9 mouse cellular contexts compared by ENCODE assay signal in the genomic region with DNA sequence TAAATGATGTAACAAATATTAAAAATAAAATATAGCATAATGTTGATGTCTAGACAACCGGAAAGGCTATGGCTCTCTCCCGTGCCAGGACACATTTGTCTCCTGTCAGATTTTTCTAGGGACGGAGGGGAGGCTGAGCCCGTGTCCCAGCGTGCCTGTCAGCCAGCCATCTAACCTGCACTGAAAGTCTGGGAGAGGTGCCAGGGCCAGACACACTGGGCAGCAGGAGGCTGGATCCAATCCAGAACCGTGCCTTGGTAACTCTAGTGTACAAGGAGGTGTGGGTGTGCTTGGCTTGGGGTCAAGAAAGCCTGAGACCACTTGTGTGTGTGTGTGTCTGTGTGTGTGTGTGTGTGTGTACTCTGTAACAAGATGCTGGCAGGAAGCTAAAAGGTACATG. TPM values are rescaled to one million over a fixed set of nuclear protein-coding genes. Genes with fewer than 3 reads are reported as not detected.
DNase-seq lines count a peak whose midpoint lies in the region; ATAC-seq lines count a peak whose summit lies in the region.
"Had no signal": no experiment of that assay in that cellular context is flagged by ENCODE, and none has a peak within 500 bp of the region (broad histone marks: within the 10 kb centered on the region; RNA-seq: fewer than 3 reads in every experiment).

No protein-coding gene starts in this region.

- WGBS in hindbrain, embryonic 13.5 days = 44% methylated on average over 6 of the region's 6 CpGs
- 81% methylated on average over 6 of the region's 6 CpGs for WGBS in hindbrain, embryonic 10.5 days
- WGBS in limb, embryonic 15.5 days = 38% methylated on average over 6 of the region's 6 CpGs

- H3K4me1 ChIP-seq in hindbrain, embryonic 13.5 days (replicated peaks) = peaks cover 34% of the 10 kb centered on the region
- peaks cover 37% of the 10 kb centered on the region for H3K4me1 ChIP-seq in hindbrain, embryonic 10.5 days (replicated peaks)
- peaks cover 45% of the 10 kb centered on the region for H3K4me1 ChIP-seq in limb, embryonic 15.5 days

- H3K4me3 ChIP-seq in hindbrain, embryonic 13.5 days = no peak overlapping the region
- H3K4me3 ChIP-seq in hindbrain, embryonic 10.5 days = no peak overlapping the region
- H3K4me3 ChIP-seq in limb, embryonic 15.5 days = no peak overlapping the region
- H3K4me3 ChIP-seq: embryonic facial prominence, embryonic 15.5 days had no signal

- ATAC-seq in hindbrain, embryonic 13.5 days (ENCODE audit: low FRiP score) = peak; percentile 63; the same call in 1 of the 2 replicates
- no peak for ATAC-seq in limb, embryonic 15.5 days (ENCODE audit: insufficient number of reproducible peaks, low FRiP score, low TSS enrichment, low read depth)

- H3K4me2 ChIP-seq in hindbrain, embryonic 13.5 days = no peak overlapping the region
- no peak overlapping the region for H3K4me2 ChIP-seq in limb, embryonic 15.5 days
- H3K4me2 ChIP-seq: embryonic facial prominence, embryonic 15.5 days had no signal

- peak overlapping the region; percentile 35 for H3K27ac ChIP-seq in hindbrain, embryonic 13.5 days
- H3K27ac ChIP-seq in hindbrain, embryonic 10.5 days = no peak overlapping the region
- peak overlapping the region; percentile 51; the same call in 1 of the 2 replicates for H3K27ac ChIP-seq in limb, embryonic 15.5 days
- H3K27ac ChIP-seq: embryonic facial prominence, embryonic 15.5 days had no signal

- H3K27me3 ChIP-seq in hindbrain, embryonic 13.5 days = 0 out of 2 replicates have a peak, but pooled peaks cover 2% of the 10 kb centered on the region
- peaks cover 17% of the 10 kb centered on the region; the same call in 1 of the 2 replicates for H3K27me3 ChIP-seq in hindbrain, embryonic 10.5 days (ENCODE audit: insufficient read depth, poor library complexity, severe bottlenecking)
- no peaks in the 10 kb centered on the region for H3K27me3 ChIP-seq in limb, embryonic 15.5 days
- H3K27me3 ChIP-seq: embryonic facial prominence, embryonic 15.5 days had no signal

- DNase-seq in hindbrain, embryonic 10.5 days (ENCODE audit: low spot score) = no peak
- peak; percentile 87 for DNase-seq in adrenal gland, postnatal 10 days
- peak; percentile 50 to 66 for DNase-seq in heart, adult 9 months (ENCODE audit: low spot score in 2 of 2)
- DNase-seq in urinary bladder, adult 2 months (ENCODE audit: low spot score) = no peak
- DNase-seq in c-Kit-positive CD71-positive TER-119-positive erythroid progenitor cells, embryonic 14.5 days (ENCODE audit: low spot score) = no peak
- DNase-seq in yolk sac, embryonic 10.5 days (ENCODE audit: low spot score) = no peak

- no peak overlapping the region for H3K9ac ChIP-seq in hindbrain, embryonic 13.5 days
- no peak overlapping the region for H3K9ac ChIP-seq in limb, embryonic 15.5 days
- H3K9ac ChIP-seq: embryonic facial prominence, embryonic 15.5 days had no signal

- H3K9me3 ChIP-seq in hindbrain, embryonic 13.5 days = no peaks in the 10 kb centered on the region
- H3K9me3 ChIP-seq in hindbrain, embryonic 10.5 days = no peaks in the 10 kb centered on the region
- no peaks in the 10 kb centered on the region for H3K9me3 ChIP-seq in limb, embryonic 15.5 days
- H3K9me3 ChIP-seq: embryonic facial prominence, embryonic 15.5 days had no signal

- no peaks in the 10 kb centered on the region for H3K36me3 ChIP-seq in hindbrain, embryonic 13.5 days
- H3K36me3 ChIP-seq in hindbrain, embryonic 10.5 days = no peaks in the 10 kb centered on the region
- no peaks in the 10 kb centered on the region for H3K36me3 ChIP-seq in limb, embryonic 15.5 days
- H3K36me3 ChIP-seq: embryonic facial prominence, embryonic 15.5 days had no signal

RNA-seq across cellular contexts. Expression of a gene that starts 1.5 kb away (rescaled TPM):
- polyA plus RNA-seq in hindbrain, embryonic 13.5 days (2015; fragmentation: Nextera tagmentation; extraction: Ambion mirVana) = 78.4 and 78.9 TPM in 2 replicates
- polyA plus RNA-seq in hindbrain, embryonic 10.5 days (2016; fragmentation: Nextera tagmentation; extraction: Ambion mirVana) = 17.0 and 20.5 TPM in 2 replicates
- 1 to 10 TPM; 6.8 to 9.5 TPM for total RNA-seq in adrenal gland, postnatal 10 days (2021)
- 9.9 and 11.3 TPM in 2 replicates for polyA plus RNA-seq in limb, embryonic 15.5 days (2015; fragmentation: Nextera tagmentation; extraction: Ambion mirVana)
- 9.6 and 11.5 TPM in 2 replicates for polyA plus RNA-seq in urinary bladder, adult 2 months (2012; rRNA removed)

RNA-seq across cellular contexts. Expression of a gene that starts 12.9 kb away (rescaled TPM):
- 64.6 and 65.0 TPM in 2 replicates for polyA plus RNA-seq in hindbrain, embryonic 13.5 days (2015; fragmentation: Nextera tagmentation; extraction: Ambion mirVana)
- polyA plus RNA-seq in hindbrain, embryonic 10.5 days (2016; fragmentation: Nextera tagmentation; extraction: Ambion mirVana) = 42.2 and 43.6 TPM in 2 replicates
- total RNA-seq in adrenal gland, postnatal 10 days (2021) = 10 to 100 TPM; 67.3 to 77.9 TPM
- polyA plus RNA-seq in limb, embryonic 15.5 days (2015; fragmentation: Nextera tagmentation; extraction: Ambion mirVana) = 66.1 and 68.2 TPM in 2 replicates
- polyA plus RNA-seq in urinary bladder, adult 2 months (2012; rRNA removed) = 50.0 and 69.5 TPM in 2 replicates

RNA-seq across cellular contexts. Expression of a gene that starts 35.8 kb away (rescaled TPM):
- polyA plus RNA-seq in hindbrain, embryonic 13.5 days (2015; fragmentation: Nextera tagmentation; extraction: Ambion mirVana) = 2.3 and 2.8 TPM in 2 replicates
- polyA plus RNA-seq in hindbrain, embryonic 10.5 days (2016; fragmentation: Nextera tagmentation; extraction: Ambion mirVana) = 7.9 and 16.3 TPM in 2 replicates
- total RNA-seq in adrenal gland, postnatal 10 days (2021) = 10 to 100 TPM in 1 of 2 experiments, 1 to 10 TPM in 1; 8.2 to 13.9 TPM
- 26.0 and 27.2 TPM in 2 replicates for polyA plus RNA-seq in limb, embryonic 15.5 days (2015; fragmentation: Nextera tagmentation; extraction: Ambion mirVana)
- polyA plus RNA-seq in urinary bladder, adult 2 months (2012; rRNA removed) = 0.15 and 0.17 TPM in 2 replicates

RNA-seq across cellular contexts. Expression of a gene that starts 42.2 kb away (rescaled TPM):
- polyA plus RNA-seq in hindbrain, embryonic 13.5 days (2015; fragmentation: Nextera tagmentation; extraction: Ambion mirVana) = 37.4 and 38.8 TPM in 2 replicates
- 24.5 and 30.4 TPM in 2 replicates for polyA plus RNA-seq in hindbrain, embryonic 10.5 days (2016; fragmentation: Nextera tagmentation; extraction: Ambion mirVana)
- total RNA-seq in adrenal gland, postnatal 10 days (2021) = 10 to 100 TPM; 23.7 to 24.5 TPM
- 31.2 and 33.3 TPM in 2 replicates for polyA plus RNA-seq in limb, embryonic 15.5 days (2015; fragmentation: Nextera tagmentation; extraction: Ambion mirVana)
- 25.3 and 28.1 TPM in 2 replicates for polyA plus RNA-seq in urinary bladder, adult 2 months (2012; rRNA removed)

RNA-seq across cellular contexts. Expression of a gene that starts 42.9 kb away (rescaled TPM):
- polyA plus RNA-seq in hindbrain, embryonic 13.5 days (2015; fragmentation: Nextera tagmentation; extraction: Ambion mirVana) = 79.1 and 93.5 TPM in 2 replicates
- polyA plus RNA-seq in hindbrain, embryonic 10.5 days (2016; fragmentation: Nextera tagmentation; extraction: Ambion mirVana) = 155 and 160 TPM in 2 replicates
- 10 to 100 TPM; 41.3 to 44.6 TPM for total RNA-seq in adrenal gland, postnatal 10 days (2021)
- polyA plus RNA-seq in limb, embryonic 15.5 days (2015; fragmentation: Nextera tagmentation; extraction: Ambion mirVana) = 108 and 109 TPM in 2 replicates
- 51.2 and 54.6 TPM in 2 replicates for polyA plus RNA-seq in urinary bladder, adult 2 months (2012; rRNA removed)

Comparison
In these comparisons a context has a peak if more than half of its experiments do, and no peak if none do; other contexts are left out.
1. DNase-seq: peak in adrenal gland, postnatal 10 days (single experiment) and heart, adult 9 months (2 of 2); none in hindbrain, embryonic 10.5 days (single experiment), urinary bladder, adult 2 months (single experiment), c-Kit-positive CD71-positive TER-119-positive erythroid progenitor cells, embryonic 14.5 days (single experiment) and yolk sac, embryonic 10.5 days (single experiment).